Mouse (Mus musculus) B cell, adult 67 days (primary cell): ENCODE data around the gene Bbof1. TPM values are rescaled to one million over a fixed set of nuclear protein-coding genes. Genes with fewer than 3 reads are reported as not detected.

ENCODE experiments used
- total RNA-seq, 2 experiments: library from RNA; stranded (reverse); gene quantifications; 4 replicates each; pipeline ENCODE4 v1.2.4; 2023

The Bbof1 gene
- 1 to 10 TPM; 1.3 to 1.8 TPM for total RNA-seq

GRCm38 (mm10) chr12:84408819-84409507, at the start of gene Bbof1, which contains the start of gene Entpd5:
Gene Bbof1 (plus strand): TSS chr12:84409071.
Gene Entpd5 (minus strand): TSS chr12:84409029.

GRCm38 (mm10) chr12:84361555-84362489, 47.0 kb upstream of the Bbof1 start, which contains the start of the genes Coq6 and Fam161b:
Gene Coq6 (plus strand): TSS chr12:84361657.
Gene Fam161b (minus strand): TSS chr12:84361833.

GRCm38 (mm10) chr12:84416834-84417604, 8.1 kb downstream of the Bbof1 start, which contains the start of gene Rnf113a2:
Gene Rnf113a2 (plus strand): TSS chr12:84417196.

GRCm38 (mm10) chr12:84450718-84451646, 42.1 kb downstream of the Bbof1 start, which contains the start of the genes Aldh6a1 and Lin52:
Gene Aldh6a1 (minus strand): TSS chr12:84451004.
Gene Lin52 (plus strand): TSS chr12:84451422.

Other genes with a start within 250 kb of the Bbof1 start
- gene Elmsan1, start 190.2 kb upstream of the Bbof1 start, total RNA-seq, result 100 to 1,000 TPM; 170 to 178 TPM
- gene Ptgr2, start 123.8 kb upstream of the Bbof1 start, total RNA-seq, result 10 to 100 TPM; 18.9 to 25.4 TPM
- 10 to 100 TPM; 61.2 to 62.8 TPM for gene Zfp410, start 92.2 kb upstream of the Bbof1 start, total RNA-seq
- 10 to 100 TPM; 28.9 to 38.9 TPM for gene Coq6, start 47.4 kb upstream of the Bbof1 start, total RNA-seq
- 1 to 10 TPM; 1.7 TPM for gene Fam161b, start 47.2 kb upstream of the Bbof1 start, total RNA-seq
- 10 to 100 TPM; 31.3 to 33.4 TPM for gene Entpd5, start within 50 bp of the Bbof1 start, total RNA-seq
- gene Rnf113a2, start 8.1 kb downstream of the Bbof1 start, total RNA-seq, result 10 to 100 TPM; 43.1 to 45.4 TPM
- 10 to 100 TPM; 10.7 to 12.1 TPM for gene Aldh6a1, start 41.9 kb downstream of the Bbof1 start, total RNA-seq
- gene Lin52, start 42.4 kb downstream of the Bbof1 start, total RNA-seq, result 10 to 100 TPM; 23.8 to 25.7 TPM
- gene Vsx2, start 160.7 kb downstream of the Bbof1 start, total RNA-seq, result not detected
- 10 to 100 TPM; 20.2 to 21.8 TPM for gene Abcd4, start 208.3 kb downstream of the Bbof1 start, total RNA-seq
- not detected for gene Vrtn, start 231.9 kb downstream of the Bbof1 start, total RNA-seq